Mouse (Mus musculus) myocyte (in vitro differentiated cells): ENCODE results near the gene Ap2a2.

ENCODE experiments used
- MAX ChIP-seq: IDR thresholded peaks from one replicate; pipeline ENCODE4 v1.6.1; 2011; ENCODE audit warnings: low read depth, mild to moderate bottlenecking, control low read depth
- POLR2A ChIP-seq: IDR thresholded peaks from one replicate; pipeline ENCODE4 v1.6.1; 2011; ENCODE audit warnings: low read depth, mild to moderate bottlenecking, control low read depth, moderate library complexity; ENCODE audit not compliant: insufficient read length
- TCF12 ChIP-seq: IDR thresholded peaks from one replicate; pipeline ENCODE4 v1.6.1; 2011; ENCODE audit warnings: mild to moderate bottlenecking, control low read depth; ENCODE audit not compliant: poor library complexity, insufficient read depth, severe bottlenecking

GRCm38 (mm10) chr7:141585288-141585687 lies 23.3 kb downstream of the Ap2a2 start:
- no peak for TF ChIP-seq POLR2A
- no peak for TF ChIP-seq TCF12
- TF ChIP-seq MAX = no peak
